Mouse (Mus musculus) urinary bladder, postnatal 4 days (tissue): ENCODE measurements at regions not wholly inside any gene's neighbourhood (a gene's known extent, or its start where the extent isn't known, plus 50 kb on each side); places are given as distances from the start of the nearest gene placed in this dataset.
"Not testable (repeated sequence)": the region's sequence is repeated elsewhere in the genome, so short reads cannot be mapped to it uniquely, and the experiment has no call there.

Experiments used
- DNase-seq, 2 experiments: peaks; one replicate each; pipeline ENCODE4 v3.0.0; 2021 to 2022; ENCODE audit warnings: low spot score in 2 of 2

DNA sequence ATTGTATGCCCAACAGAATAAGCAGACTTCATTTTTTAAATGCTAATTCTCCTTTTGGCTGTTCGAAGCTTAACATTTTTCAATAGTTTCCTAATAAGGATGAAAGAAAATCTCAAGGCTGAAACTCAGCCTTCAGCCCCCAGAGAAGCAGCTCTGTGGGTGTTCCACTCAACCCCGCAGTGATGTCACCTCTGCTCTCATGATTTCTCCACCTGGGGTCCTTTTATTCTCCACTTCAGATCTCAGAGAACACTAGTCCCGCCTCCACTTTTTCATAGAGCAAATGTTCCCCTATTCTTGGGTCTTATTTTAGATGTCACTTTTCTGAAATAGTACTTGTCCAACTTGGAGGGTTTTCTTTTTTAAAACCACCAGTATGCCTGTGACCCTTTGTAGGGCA lies 567.3 kb downstream of the Cntn3 start:
- no peak for DNase-seq

DNA sequence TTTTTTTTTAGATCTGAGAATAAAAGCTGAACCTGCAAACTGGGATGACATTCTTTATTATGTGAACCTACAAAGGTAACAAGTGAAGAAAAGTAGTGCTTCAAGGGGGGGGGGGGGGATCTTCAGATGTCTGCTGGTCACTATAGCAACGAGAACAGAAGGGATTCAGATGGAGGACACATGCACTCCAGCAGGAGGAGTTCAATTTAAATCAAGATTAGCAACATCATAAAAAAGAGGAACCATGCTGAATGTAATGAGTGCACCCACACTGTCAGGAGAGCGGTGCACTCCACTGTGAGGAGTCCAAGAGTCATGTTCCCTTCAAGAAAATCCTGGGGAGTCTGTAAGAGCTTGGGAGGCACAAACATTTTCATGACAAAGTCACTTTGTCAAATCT lies 574.7 kb downstream of the Cntn3 start:
- DNase-seq: no peak

DNA sequence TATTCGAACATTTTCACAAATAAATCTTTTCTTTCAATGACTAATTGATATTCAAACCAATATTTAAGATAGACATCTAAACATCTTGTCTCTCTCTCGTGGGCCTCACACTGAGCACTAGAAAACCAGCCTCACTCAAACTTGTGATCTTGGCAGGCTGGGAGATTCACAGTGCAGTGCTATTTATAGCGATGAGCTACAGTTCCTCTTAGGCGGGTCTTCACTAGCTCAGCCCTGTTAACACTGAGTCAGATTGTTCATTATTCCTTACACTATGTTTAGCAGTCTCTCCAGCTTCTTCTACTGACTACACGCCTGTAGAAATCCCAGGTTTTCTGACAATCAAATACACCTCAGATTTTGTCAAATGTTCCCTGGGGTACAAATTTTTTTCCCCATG lies 575.3 kb downstream of the Cntn3 start:
- no peak for DNase-seq

DNA sequence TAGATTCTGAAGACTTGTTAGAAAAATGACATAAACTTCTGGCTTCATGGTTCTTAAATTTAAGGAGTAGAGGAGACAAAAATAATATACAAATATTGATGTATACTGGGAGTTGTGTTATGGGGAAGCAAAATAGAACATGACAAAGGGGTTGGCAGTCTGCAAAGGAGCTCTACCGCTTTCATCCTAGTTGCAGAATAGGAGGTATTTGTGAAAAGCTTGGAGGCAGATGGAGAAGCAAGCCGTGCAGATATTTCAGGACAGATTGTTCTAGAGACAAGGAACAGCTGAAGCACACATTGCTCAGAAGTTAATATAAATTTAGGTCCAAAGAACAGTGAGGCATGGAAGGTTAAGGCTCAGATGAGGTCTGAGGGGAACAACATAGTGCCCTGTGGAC lies 580.1 kb downstream of the Cntn3 start:
- DNase-seq: no peak

DNA sequence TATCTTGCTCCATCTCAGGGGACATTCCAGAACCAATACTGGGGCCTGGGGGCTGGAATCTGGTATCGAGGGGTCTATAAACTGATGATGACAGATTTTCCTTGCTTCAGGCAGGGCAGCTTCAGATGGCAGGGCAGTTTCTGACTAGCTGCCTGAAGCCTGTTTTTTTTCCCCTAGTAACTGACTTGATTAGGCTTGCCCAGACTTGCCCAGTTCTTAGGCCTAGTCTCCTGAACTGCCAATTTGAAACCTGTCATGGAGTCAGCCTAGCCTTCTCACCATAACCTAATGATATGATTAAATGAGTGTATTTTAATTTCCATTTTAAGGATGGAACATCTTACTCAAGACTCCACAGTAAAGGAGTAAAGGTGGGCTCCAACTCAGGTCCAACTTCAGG lies 591.2 kb downstream of the Cntn3 start:
- no peak for DNase-seq

DNA sequence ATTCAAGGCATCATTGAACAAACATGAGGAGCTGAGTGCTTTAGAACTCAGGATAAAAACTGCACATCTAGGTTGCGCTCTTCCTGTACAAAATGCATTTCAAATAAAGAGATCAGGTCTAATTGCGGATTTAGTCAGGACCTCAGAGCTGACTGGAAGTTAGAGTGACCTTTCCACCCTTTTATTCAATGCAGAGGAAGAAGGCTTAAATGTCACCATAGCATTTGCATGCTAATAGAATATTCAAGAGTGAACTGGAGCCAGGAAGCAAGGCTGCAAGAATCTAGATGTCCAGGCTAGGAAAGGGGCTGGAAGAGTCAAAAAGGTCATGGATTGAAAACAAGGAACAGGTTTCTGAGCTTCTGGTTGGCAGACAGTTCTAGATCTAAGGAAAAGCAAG lies 593.7 kb downstream of the Cntn3 start:
- DNase-seq: no peak

DNA sequence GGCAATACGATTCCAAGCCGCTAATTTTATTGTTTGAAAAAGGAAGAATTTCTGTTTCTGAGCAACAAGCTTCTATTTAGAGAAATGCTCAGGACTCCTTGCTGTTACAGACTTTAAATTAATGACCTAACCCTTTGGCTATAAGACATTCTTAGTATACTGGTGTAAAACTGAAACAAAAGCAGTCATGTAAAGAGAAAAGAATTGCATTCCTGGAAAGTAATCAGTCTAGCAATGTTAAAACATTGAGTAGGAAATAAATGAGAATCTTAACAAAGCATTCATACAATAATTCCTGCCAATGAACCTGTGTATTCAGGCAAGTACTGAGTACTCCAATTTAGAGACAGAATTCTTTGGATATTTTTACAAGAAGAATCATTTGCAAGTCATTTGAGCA lies 587.2 kb upstream of the Pdzrn3 start:
- no peak for DNase-seq

DNA sequence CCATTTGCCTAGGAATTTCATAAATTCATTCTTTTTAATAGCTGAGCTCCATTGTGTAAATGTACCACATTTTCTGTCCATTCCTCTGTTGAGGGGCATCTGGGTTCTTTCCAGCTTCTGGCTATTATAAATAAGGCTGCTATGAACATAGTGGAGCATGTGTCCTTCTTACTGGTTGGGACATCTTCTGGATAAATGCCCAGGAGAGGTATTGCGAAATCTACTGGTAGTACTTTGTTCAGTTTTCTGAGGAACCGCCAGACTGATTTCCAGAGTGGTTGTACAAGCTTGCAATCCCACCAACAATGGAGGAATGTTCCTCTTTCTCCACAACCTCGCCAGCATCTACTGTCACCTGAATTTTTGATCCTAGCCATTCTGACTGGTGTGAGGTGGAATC lies 583.8 kb upstream of the Pdzrn3 start:
- DNase-seq: not testable (repeated sequence)

DNA sequence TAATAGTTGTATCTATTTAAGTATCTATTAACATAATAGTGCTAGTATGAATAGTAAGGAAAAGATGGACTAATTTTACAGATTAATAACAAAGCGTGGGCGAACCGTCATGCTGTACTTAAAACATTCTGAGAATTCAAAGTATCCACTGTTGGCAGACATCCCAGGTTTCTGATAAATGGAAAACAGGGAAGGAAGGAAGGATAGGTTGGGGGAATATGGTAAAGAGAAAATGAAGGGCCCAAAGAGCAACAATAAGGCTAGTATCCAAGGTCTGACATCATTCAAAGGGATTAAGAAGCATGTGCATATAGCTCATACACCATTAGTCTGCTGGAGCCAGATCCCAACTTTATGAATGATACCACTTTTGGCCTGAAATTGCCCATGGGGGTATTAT lies 572.0 kb upstream of the Pdzrn3 start:
- DNase-seq: no peak

DNA sequence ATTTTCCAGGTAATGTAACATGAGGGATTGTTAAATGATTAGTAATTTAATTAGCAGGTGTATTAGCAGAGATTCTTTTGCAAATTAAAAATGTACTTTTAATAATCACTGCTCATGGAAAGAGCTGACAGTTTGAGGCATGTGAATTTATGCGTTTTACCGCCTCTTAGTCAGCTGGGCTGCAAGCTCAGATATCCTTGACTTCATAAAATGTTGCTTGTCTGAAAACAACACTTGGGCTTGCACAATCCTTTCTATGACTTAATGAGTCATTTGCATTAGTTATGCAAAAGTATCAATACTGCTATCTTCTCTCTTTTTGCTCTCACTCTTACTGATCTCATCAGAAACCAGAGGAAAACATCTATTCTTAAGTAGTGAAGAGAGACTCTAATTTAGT lies 571.3 kb upstream of the Pdzrn3 start:
- DNase-seq: no peak

DNA sequence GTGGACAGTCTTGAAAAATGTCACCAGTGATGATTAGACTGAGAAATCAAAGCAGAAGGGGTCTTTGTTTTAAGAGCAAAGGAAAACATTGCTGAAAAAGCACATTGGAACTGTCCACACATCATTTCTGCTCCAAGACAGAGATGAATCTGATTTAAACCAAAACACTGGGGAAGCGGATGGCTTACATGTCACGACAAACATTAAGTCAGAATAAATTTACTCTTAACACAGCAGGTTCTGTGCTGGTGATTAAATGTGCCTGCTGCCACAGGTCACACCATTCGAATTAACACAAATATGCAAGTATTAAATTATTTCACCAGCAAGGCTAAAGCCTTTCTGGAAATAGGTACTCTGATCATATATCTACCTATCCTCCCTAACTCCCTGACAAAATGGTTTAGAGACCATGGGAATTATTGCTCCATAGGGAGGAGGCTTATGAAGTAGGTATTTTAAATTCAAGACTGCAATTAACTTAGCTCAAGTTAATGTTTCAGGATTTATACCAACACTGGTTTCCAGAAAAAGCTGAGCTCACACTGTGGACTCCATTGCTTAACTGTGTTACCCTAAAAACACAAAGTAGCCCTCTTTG lies 562.7 kb upstream of the Pdzrn3 start:
- DNase-seq: no peak

DNA sequence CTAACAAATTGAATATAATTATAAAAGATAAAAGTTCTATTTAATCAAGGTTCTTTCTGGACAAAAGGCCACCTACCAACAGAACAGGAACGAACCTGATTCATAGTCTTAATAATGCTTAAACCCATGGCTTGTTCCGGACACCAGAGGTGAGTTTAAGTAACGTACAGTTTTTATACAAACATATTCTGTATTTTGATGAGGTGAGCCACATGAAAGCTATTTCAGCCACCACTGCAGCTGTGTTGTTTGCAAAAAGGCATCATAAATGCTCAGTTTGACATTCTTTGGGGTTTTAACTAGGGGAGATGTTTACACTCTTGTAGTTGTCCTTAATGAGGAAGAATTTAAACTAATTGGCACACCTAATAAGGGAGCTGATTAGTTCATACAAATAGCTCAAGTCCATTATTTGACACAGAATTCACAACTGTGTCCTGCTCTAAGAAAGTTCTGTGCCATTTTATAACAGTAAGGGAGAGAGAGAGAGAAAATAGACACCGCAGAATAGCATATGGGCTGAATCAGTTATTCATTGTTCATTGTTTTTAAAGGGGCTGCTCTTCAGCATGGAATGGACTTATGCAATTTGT lies 560.8 kb upstream of the Pdzrn3 start:
- DNase-seq: no peak

DNA sequence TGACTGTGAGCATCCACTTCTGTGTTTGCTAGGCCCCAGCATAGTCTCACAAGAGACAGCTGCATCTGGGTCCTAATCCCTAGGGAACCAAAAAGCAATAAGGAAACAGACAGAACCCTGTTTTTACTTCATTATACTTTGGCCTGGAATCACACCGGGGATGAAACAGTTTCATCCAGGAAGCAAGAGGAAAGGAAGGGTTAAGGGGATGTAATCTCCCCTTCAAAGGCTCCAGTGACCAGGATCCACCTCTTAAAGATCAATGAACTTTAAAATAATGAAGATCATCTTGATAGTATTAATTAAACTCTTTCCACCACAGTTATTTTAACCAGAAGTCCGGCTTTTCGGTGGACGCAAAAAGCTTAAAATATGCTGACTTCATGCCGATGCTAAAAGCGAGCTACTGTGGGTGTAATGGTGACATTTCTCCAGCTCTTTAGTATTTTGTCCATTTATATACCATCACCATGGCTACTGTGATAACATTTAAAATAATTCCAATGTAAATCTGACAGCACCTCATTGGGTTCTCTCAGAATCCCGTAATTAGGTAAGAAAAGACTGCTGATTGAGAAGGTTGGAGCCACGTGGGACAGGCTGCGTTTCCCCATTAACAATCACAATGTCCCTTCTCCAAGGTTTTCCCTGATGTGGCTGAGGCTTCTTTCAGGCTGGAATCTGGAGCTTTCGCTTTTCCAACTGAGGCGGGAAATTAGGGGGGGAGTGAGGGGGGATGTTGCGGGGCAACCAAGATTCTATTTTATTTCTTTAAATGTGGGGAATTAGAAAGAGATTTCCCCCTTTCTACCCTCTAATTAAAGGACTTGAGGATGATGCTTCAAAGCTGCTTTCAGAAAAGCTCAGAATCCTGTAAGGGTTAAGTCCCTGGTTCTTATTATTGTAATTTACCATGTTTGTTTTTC lies 560.0 kb upstream of the Pdzrn3 start:
- no peak for DNase-seq

DNA sequence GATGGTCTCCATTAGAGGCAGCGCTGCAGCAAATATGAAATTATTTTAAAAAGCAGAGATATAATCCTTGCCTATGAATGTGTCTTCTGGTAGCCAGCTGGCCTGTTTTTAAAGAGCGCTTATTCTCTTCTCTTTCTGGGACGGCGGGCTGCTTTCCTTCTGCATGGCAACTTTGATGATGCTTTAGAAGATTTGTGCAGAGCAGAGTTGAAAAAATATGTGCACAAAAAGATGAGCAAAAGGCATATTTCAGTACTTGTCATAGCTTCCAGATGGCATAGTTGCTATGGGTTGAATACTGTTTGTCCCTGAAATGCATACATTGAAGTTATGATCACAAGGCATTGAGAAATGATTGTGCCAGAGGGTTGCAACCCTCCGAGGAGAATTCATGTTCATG lies 554.1 kb upstream of the Pdzrn3 start:
- DNase-seq: no peak

DNA sequence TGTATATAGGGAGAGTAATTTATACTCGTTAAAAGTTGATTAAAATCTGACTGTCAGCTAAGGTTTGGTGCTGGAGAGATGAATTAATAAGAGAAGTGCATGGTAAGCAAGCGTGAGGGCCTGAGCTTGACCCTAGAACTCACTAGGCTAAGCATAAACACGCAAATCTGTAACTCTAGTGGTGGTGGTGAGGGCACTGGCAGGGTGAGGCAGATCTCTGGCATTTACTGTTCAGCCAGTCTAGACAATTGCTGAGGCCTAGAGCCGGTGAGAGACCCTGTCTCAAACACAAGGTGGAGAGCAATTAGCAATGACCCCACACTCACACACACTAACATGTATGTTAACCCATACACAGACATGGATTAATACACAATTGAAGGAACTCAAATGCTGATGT lies 544.0 kb upstream of the Pdzrn3 start:
- no peak for DNase-seq

DNA sequence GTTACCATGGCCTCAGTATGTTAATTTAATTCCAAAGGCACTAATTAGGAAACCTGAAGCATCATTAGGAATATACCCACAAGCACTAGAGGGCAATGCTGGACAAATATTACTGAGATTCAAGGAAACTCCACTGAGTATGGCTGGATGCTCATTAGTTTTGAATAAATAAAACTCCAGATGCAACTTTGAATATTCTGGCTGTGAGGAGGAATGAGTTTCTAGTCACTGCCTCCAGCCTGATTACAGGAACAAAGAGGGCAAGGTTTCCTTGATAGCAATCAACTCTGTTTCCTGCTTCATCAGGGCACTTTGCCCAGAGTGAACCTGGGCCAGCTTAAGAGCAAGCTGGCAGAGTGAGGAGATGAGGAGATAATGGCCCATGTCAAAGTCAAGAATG lies 543.5 kb upstream of the Pdzrn3 start:
- DNase-seq: no peak

DNA sequence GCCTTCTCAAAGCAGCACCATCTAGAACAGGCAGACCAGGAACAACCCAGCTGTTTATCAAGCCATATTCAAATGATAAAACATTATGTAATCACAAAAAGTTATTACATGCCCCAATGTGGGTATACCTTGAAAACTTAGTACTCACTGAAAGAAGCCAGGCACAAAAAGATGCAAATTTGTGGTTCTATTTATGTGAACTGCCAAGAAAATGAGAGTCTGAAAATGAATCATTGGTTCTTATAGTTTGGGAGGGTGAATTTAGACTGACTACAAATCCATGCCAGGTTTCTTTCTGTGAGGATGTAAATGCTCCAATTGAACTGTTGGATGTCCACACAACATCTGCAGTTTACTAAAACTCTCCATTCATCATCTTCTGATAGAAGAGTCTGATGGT lies 541.2 kb upstream of the Pdzrn3 start:
- DNase-seq: no peak

DNA sequence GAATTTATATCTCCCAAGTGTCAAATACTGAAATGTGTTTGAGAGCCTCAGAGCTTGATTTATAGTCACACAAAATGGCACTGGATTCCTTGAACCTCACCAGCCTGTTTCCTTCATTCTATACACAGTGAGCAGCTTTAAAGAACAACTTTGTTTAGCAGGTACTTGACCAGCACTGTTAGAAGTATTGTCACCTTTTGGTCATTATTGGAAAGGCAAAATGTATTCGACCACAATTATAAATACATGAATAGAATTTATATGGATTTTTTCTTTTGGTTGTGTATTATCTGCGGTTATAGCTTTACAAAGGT lies 527.3 kb upstream of the Pdzrn3 start:
- no peak for DNase-seq

DNA sequence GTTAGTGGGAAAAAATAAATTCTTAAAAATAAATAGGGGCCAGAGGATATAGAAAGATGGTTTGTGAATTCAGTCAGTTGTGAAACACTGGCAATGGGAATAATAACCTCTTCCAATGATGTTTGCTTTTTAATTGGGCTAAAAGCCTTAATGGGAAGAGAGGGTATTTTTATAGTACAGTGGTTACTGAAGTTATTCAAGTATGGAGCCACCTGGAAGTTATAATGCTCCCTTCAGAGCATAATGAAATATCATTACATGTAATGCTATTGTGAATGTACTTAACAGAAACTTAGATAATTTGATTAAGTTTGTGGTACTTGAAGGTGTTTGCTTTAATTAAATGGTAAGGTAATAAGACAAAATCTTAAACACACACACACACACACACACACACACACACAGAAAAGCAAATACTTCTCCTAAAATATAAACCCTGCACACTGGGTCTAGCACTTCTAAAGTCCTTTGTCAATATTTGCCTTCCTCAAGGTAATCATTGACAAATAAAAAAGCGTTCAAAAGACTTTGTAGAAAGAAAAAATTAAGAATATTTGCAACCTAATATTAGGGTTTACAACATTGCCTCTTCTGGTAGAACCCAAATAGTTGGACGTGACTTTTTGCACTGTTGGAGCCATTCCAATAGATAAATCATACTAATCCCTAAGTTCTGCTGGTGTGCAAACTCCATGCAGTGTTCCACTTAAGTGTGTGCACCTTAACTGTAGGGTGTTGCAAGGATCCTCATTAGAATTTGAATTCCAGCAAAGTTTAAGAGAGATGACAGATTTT lies 526.7 kb upstream of the Pdzrn3 start:
- no peak for DNase-seq

DNA sequence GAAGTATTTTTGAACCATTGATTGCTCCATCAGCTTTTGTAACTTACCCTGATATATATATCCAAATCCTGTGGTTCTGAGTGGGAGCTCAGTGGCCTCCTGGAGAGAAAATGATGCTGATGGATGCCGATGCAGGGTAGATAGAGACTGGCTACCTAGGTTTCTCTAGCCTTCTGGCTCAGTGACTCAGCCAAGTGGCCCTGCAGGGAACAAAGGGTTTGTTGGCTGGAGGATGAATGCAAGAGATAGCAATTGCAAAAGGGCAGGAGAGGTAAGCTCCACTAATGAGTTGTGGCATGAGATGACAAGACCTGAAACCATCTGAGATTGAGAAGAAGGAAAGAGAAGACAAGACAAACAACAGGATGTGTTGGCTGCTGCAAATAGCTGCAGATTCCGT lies 524.6 kb upstream of the Pdzrn3 start:
- DNase-seq: no peak

DNA sequence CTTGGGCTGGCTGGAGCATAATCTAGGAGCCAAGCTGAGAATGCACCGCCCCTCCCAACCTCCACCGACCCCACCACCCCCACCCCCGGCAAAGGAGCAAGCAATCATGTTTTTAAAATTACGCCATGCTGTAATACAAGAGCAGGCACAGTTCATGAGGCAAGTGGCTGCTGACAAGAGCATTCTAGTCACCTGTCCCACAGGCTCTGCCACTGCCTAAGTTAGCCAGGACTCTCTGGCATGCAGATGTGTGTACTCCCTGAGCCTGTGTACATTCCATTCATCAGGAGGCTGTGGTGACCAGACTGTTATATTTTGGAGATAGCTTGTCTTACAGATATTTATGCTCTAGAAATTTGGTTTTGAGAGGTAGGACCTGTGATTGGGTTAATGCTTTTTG lies 520.8 kb upstream of the Pdzrn3 start:
- DNase-seq: no peak

DNA sequence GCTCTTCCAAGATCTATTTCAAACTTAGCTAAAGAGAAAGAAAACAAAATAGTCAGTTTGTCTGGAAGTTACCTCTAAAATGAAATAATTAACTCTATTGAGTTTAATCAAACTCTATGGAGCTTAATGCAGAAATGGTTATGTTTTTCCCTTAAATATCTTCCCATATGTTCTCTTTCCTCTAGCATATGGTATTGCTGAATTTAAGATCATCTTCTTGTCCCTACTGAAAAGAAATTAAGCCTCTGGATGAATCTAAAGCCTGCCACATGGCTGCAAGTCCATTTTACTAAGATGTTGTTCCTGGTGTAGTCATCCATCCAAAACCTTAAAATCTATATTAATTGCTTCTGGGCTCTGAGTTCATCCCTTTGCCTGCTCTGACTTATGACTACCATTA lies 513.0 kb upstream of the Pdzrn3 start:
- DNase-seq: no peak

DNA sequence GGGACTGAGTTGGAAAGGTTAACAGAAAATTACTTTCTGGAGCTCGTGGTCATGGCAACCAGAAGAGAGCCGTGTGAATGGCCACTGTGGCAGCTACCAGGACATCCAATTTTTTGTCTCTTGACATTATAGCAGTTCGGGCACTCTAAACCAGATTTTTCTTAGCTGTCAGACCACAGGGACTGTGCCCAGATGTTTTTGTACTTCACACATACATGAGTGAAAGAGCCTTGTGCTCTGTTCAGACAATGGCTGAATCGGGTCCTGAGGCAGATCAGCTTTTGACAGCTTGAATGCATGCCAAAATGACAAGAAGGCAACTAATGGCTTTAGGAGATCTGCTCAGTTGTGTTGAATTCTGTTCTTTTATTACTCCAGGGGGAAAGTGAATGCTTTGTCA lies 505.2 kb upstream of the Pdzrn3 start:
- no peak for DNase-seq
